Mouse (Mus musculus) small intestine, adult 2 months (tissue): ENCODE data around the gene Dclre1a.
"Not testable (repeated sequence)": the region's sequence is repeated elsewhere in the genome, so short reads cannot be mapped to it uniquely, and the experiment has no call there.

Experiments
- CTCF ChIP-seq: fragments of 200-500 bp; IDR thresholded peaks from 2 replicates; pipeline ENCODE4 v1.5.1; 2012; ENCODE audit warnings: low read depth, mild to moderate bottlenecking, control low read depth, inconsistent platforms, low read length, moderate library complexity, mixed read lengths; ENCODE audit not compliant: insufficient replicate concordance, insufficient read length; ENCODE audit errors: extremely low read depth
- POLR2A ChIP-seq: fragments of 200-500 bp; IDR thresholded peaks from 2 replicates; pipeline ENCODE4 v1.6.1; 2012; ENCODE audit warnings: low read depth, mild to moderate bottlenecking, control low read depth, inconsistent platforms, low read length, moderate library complexity

DNA sequence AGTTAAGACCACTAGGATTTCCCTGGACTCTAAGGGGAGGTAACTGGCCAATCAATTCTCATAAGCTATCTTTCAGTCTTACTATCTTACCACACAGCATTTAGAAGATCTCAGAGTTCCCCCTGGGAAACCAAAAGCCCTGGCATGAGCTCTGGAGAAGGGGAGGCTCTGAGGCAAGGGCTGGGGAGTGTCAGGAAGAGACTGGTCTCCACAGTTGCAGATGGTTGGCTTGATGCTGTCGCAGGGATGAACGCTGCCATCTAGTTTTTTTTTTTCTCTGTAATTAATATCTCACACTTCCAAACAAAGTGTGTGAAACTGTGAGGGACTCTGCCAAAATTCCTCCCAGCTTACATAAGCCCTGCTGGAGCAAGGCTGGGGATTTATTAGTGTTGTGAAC is 53.9 kb downstream of the Dclre1a start:
- not testable (repeated sequence) for TF ChIP-seq CTCF, POLR2A
